Mouse (Mus musculus) hindbrain, embryonic 13.5 days (tissue): ENCODE measurements around the gene Rilpl1. TPM values are rescaled to one million over a fixed set of nuclear protein-coding genes. Genes with fewer than 3 reads are reported as not detected.

Experiments
- ATAC-seq: fragments of 200-750 bp; cut with Nextera tagmentation; 2 replicates; pipeline ENCODE4 v1.8.0; 2017; ENCODE audit warnings: moderate TSS enrichment; ENCODE audit not compliant: low FRiP score
- H3K27ac ChIP-seq: fragments of 300-500 bp; sonication (generic); 2 replicates; pipeline ENCODE4 v1.5.1; 2015; ENCODE audit warnings: inconsistent platforms, mild to moderate bottlenecking, moderate library complexity
- H3K27me3 ChIP-seq: fragments of 300-500 bp; sonication (generic); 2 replicates; pipeline ENCODE4 v1.6.1; 2015; ENCODE audit warnings: mild to moderate bottlenecking, inconsistent platforms
- H3K36me3 ChIP-seq: fragments of 300-500 bp; sonication (generic); 2 replicates; pipeline ENCODE4 v1.6.1; 2015; ENCODE audit warnings: mild to moderate bottlenecking, inconsistent platforms
- H3K4me1 ChIP-seq: fragments of 300-500 bp; sonication (generic); replicated peaks from 2 replicates; pipeline ENCODE4 v1.6.1; 2015; ENCODE audit warnings: inconsistent platforms
- H3K4me2 ChIP-seq: fragments of 300-500 bp; sonication (generic); 2 replicates; pipeline ENCODE4 v1.6.1; 2015; ENCODE audit warnings: inconsistent platforms, mild to moderate bottlenecking, moderate library complexity
- H3K4me3 ChIP-seq: fragments of 300-500 bp; sonication (generic); 2 replicates; pipeline ENCODE4 v1.5.1; 2015; ENCODE audit warnings: mild to moderate bottlenecking, inconsistent platforms
- H3K9ac ChIP-seq: fragments of 300-500 bp; sonication (generic); 2 replicates; pipeline ENCODE4 v1.6.1; 2015; ENCODE audit warnings: mild to moderate bottlenecking, inconsistent platforms
- H3K9me3 ChIP-seq: fragments of 300-500 bp; sonication (generic); 2 replicates; pipeline ENCODE4 v1.6.1; 2016; ENCODE audit warnings: inconsistent platforms
- WGBS: fragments of 180-500 bp; shearing (Covaris S2); methylation state at CpG from one replicate; pipeline ENCODE4 v1.1.7; 2015; 5-methylcytosine and 5-hydroxymethylcytosine counted together
- polyA plus RNA-seq: library from polyadenylated mRNA; unstranded; fragments of >200 nt; fragmentation: Nextera tagmentation; extraction: Ambion mirVana; gene quantifications from 2 replicates; pipeline ENCODE4 v1.2.1, GENCODE M21; 2015

Gene Rilpl1
- polyA plus RNA-seq, 1 experiment from 2014 or later = 12.1 TPM

DNA sequence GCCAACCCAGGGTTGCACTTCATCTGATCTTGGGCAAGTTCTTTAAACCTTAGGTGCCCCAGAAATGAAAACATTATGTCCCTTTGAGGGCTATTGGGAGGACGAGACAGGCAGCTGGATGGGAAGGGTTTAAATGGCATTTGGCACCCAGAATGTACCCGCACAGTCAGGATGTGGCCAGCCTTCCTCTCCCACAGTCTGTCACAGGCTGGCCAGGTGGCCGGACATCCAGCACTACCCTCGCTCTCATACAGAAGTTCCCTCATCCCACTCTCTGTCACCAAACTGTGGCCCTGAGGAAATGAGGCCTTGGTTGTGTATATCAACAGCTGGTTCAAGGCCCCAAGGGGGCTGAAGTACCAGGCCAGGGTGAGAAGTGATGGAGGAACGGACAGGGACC is 6.2 kb downstream of the Rilpl1 start:
- Histone ChIP-seq H3K9me3 (no peaks in the 10 kb centered on the region), H3K4me3 (no peak overlapping the region), H3K36me3 (peaks cover 6% of the 10 kb centered on the region), H3K4me2 (no peak overlapping the region), H3K4me1 (peaks cover 20% of the 10 kb centered on the region), H3K27ac (no peak overlapping the region), H3K9ac (no peak overlapping the region), H3K27me3 (no peaks in the 10 kb centered on the region)
- ATAC-seq = no peak
- 95% methylated on average over 5 of the region's 5 CpGs for WGBS

DNA sequence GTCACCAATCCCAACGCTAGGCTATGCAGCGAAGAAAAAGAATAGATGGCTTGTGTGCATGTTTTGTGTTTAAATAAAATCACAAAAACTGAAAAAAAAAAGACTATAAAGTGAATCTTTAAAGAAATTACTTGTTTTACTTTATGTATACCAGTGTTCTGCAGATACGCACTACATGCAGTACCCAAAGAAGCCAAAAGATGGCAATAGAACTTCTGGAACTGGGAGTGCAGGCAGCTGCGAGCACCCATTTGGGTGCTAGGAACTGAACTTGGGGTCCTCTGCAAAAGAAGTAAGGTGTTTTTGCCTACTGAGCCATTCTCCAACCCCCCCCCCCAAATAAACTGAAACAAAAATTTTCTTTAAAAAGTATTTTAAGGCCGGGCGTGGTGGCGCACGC is 8.2 kb downstream of the Rilpl1 start:
- no peak for ATAC-seq
- peaks cover 6% of the 10 kb centered on the region for H3K36me3 ChIP-seq
- no peak overlapping the region for H3K27ac ChIP-seq
- no peak overlapping the region for H3K4me2 ChIP-seq
- H3K4me1 ChIP-seq = peaks cover 8% of the 10 kb centered on the region
- H3K27me3 ChIP-seq = no peaks in the 10 kb centered on the region
- H3K4me3 ChIP-seq = no peak overlapping the region
- WGBS = 96% methylated on average over 8 of the region's 8 CpGs
- H3K9ac ChIP-seq = no peak overlapping the region
- H3K9me3 ChIP-seq = no peaks in the 10 kb centered on the region

DNA sequence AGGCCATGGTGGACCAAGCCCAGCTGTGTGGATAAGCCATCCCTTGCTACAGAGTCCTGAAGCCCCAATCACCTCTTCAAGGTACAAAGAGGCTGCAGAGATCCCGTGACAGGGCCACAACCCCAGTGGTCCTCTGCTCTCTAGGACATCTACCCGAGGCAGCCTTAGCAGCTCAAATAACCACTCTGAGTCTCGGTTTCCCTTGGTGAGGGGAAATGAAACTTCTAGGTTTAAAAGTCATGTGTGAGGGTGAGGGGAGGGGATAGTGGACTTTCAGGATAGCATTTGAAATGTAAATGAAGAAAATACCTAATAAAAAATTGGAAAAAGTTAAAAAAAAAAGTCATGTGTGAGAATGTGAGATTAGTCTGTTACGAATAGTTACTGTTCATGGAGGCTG is 9.6 kb downstream of the Rilpl1 start:
- Histone ChIP-seq H3K4me3 (no peak overlapping the region), H3K36me3 (peaks cover 6% of the 10 kb centered on the region), H3K4me1 (peaks cover 7% of the 10 kb centered on the region), H3K4me2 (no peak overlapping the region), H3K27ac (no peak overlapping the region), H3K9me3 (no peaks in the 10 kb centered on the region), H3K27me3 (no peaks in the 10 kb centered on the region), H3K9ac (no peak overlapping the region)
- no peak for ATAC-seq
- 89% methylated on average over 4 of the region's 4 CpGs for WGBS

DNA sequence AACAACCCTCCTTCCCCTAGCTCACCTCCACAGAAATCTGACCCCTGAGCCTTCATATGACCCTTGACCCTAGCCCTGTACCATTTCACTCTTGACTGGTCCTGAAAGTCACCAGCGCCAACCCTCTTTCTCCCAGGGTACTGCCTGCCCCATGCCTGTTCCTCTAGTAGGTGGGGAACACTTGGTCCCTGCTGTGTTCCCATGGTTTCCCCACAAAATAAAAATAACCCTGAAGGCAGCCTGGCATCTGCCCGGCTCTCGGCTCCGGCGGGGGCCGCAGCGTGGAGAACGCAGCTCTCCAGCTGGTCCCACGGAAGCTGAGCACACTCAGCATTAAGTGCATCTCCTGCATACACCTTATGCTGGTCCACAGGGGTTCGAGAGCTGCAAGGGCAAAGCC is 12.5 kb downstream of the Rilpl1 start:
- Histone ChIP-seq H3K9ac (no peak overlapping the region), H3K27me3 (no peaks in the 10 kb centered on the region), H3K27ac (no peak overlapping the region), H3K9me3 (no peaks in the 10 kb centered on the region), H3K4me2 (no peak overlapping the region), H3K36me3 (peaks cover 15% of the 10 kb centered on the region), H3K4me1 (peaks cover 7% of the 10 kb centered on the region), H3K4me3 (no peak overlapping the region)
- 42% methylated on average over 10 of the region's 10 CpGs for WGBS
- ATAC-seq = no peak

DNA sequence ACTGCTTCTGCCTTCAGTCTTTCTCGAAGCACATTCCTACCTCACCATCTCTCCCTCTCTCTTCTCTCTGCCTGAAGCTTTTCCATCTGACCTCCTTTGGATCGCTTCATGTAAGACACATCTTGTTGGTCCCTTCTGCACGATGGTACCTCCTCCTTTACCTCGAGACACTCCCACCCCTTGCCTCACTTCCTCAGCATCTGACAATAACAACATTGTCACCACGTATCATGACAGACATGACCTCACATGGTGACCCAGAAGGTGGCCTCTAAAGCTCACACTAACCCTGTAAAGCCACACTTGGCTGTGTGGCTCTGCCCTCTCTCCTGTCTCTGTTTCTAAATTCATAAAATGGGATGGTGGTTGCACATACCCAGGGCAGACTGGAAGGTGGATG is 15.4 kb downstream of the Rilpl1 start:
- Histone ChIP-seq H3K4me3 (no peak overlapping the region), H3K27ac (no peak overlapping the region), H3K9me3 (no peaks in the 10 kb centered on the region), H3K4me2 (no peak overlapping the region), H3K27me3 (no peaks in the 10 kb centered on the region), H3K4me1 (peaks cover 7% of the 10 kb centered on the region), H3K36me3 (peaks cover 18% of the 10 kb centered on the region), H3K9ac (no peak overlapping the region)
- no peak for ATAC-seq
- 86% methylated on average over 5 of the region's 5 CpGs for WGBS

DNA sequence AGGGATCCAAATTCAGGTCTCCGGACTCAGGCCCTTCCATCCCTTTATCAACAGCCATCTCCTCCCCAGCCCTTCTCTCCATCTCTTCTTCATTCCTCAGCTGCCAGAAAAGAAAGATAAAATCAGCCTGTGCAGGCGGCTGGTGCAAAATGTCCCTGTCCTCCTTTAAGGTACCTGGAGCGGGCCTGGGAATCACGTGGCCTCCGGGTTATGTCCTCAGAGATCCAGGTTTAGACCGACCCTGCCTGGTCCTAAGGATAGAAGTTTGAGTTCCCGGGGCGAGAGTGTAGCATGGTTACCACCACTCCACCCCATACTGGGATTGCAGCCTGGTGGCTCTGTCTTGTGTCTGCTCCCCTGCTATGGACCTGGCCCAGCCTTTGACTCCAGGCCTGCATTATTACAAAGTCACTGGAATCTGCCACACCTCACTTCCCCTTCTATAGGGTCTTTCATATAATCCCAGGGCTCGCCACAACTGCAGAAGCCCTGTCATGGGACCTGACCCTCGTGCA is 20.6 kb downstream of the Rilpl1 start:
- no peak overlapping the region for H3K4me3 ChIP-seq
- no peak for ATAC-seq
- no peaks in the 10 kb centered on the region for H3K27me3 ChIP-seq
- no peak overlapping the region for H3K9ac ChIP-seq
- H3K4me2 ChIP-seq = no peak overlapping the region
- H3K36me3 ChIP-seq = peaks cover 22% of the 10 kb centered on the region
- WGBS = 90% methylated on average over 10 of the region's 10 CpGs
- no peaks in the 10 kb centered on the region for H3K9me3 ChIP-seq
- H3K27ac ChIP-seq = no peak overlapping the region
- H3K4me1 ChIP-seq = peaks cover 7% of the 10 kb centered on the region; the same call in 1 of the 2 replicates

DNA sequence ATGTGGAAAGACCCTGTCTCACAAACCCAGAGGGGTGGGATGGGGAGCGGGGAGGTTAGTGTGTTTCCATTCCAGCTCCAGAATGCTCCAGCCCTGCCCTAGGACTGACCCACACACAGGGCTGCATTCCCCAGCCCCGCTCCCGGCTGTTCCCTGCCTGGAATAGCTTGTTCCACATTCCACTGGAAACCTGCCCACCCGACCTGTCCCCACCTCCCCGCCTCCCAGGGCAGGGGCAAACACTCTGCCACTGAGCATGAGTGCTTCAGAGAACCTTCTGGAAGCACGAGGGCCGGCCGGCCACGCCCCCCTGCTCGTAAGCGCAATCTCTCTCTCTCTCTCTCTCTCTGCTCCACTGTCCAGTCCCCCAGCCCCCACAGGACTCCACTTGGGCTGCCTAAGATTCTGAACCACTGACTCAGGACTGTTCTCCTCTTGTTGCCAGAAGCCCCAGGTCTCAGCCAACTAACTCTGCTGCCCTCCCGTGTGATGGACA is 21.4 kb downstream of the Rilpl1 start:
- Histone ChIP-seq H3K4me1 (peaks cover 7% of the 10 kb centered on the region; the same call in 1 of the 2 replicates), H3K4me2 (no peak overlapping the region), H3K27me3 (no peaks in the 10 kb centered on the region), H3K9ac (no peak overlapping the region), H3K9me3 (no peaks in the 10 kb centered on the region), H3K4me3 (no peak overlapping the region), H3K27ac (no peak overlapping the region), H3K36me3 (peaks cover 25% of the 10 kb centered on the region)
- ATAC-seq = no peak
- 79% methylated on average over 12 of the region's 12 CpGs for WGBS

DNA sequence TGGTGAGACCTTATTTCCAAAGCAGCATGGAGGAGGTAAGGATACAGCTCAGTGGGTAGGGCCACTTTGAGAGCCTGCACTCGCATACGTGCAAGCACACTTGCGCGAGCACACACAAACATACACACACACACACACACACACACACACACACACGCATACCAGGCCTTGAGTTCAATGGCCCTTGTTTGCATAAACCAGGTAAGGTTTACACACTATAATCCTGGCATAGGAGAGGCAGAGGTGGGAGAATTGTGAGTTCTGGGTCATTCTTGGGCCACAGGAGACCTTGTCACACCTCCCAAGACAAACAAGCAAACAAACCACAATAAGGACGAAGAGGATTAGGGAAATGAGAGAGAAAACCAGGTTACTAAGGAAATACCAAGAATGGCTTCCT is 22.0 kb downstream of the Rilpl1 start:
- no peak for ATAC-seq
- Histone ChIP-seq H3K9me3 (no peaks in the 10 kb centered on the region), H3K27me3 (no peaks in the 10 kb centered on the region), H3K4me2 (no peak overlapping the region), H3K4me1 (peaks cover 7% of the 10 kb centered on the region; the same call in 1 of the 2 replicates), H3K36me3 (peaks cover 23% of the 10 kb centered on the region), H3K4me3 (no peak overlapping the region), H3K9ac (no peak overlapping the region), H3K27ac (no peak overlapping the region)
- 90% methylated on average over 6 of the region's 6 CpGs for WGBS

DNA sequence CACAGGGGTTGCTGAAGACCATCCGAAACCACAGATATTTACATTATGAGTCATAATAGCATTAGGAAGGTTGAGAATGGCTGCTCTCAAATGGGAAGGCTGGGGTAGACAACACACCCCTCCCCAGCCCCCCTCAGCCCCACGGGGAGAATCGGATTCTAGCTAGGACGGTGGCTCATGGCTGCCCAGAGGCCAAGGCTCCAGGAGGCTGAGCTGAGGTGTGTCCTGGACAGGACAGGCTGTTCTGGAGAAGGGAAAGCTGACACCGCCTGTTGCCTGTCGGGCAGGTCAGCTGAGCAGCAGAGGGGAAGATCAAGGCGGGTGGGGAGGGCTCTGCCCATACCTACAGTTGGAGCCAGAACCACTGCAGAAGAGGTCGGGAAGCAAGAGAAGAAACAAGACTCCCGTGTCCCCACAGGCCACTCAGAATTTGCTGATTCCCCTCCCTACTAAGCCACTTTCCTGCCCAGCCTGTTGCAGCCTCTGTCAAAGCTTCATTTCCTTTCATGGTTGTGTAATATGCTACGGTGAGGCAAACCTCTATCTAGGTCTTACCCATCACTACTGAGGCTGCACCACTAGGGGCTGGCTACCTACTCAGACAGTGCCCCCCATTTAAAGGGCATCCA is 24.3 kb downstream of the Rilpl1 start:
- Histone ChIP-seq H3K9ac (no peak overlapping the region), H3K4me1 (peaks cover 7% of the 10 kb centered on the region; the same call in 1 of the 2 replicates), H3K4me3 (no peak overlapping the region), H3K27me3 (no peaks in the 10 kb centered on the region), H3K36me3 (peaks cover 22% of the 10 kb centered on the region), H3K4me2 (no peak overlapping the region), H3K9me3 (no peaks in the 10 kb centered on the region), H3K27ac (no peak overlapping the region)
- 80% methylated on average over 10 of the region's 10 CpGs for WGBS
- ATAC-seq = no peak

DNA sequence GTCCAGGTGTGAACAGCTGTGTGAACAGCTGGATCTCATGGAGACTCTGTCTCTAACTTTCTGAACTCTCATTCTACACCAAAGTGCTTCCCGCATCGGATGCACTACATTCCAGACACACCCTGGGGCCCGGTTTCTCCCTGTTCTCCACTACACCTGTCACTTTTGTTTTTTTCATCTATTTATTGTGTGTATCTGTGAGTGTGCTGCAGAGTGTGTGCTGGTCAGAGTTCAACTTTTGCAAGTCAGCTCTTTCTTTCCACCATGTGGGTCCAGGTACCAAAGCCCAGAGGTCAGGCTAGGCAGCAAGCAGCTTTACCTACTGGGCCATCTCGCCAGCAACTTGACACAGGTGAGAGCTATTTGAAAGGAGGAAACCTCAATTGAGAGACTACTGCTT is 26.0 kb downstream of the Rilpl1 start:
- Histone ChIP-seq H3K9ac (no peak overlapping the region), H3K4me3 (no peak overlapping the region), H3K4me2 (no peak overlapping the region), H3K36me3 (peaks cover 32% of the 10 kb centered on the region), H3K4me1 (peaks cover 7% of the 10 kb centered on the region; the same call in 1 of the 2 replicates), H3K9me3 (no peaks in the 10 kb centered on the region), H3K27ac (no peak overlapping the region), H3K27me3 (no peaks in the 10 kb centered on the region)
- WGBS = 95% methylated on average over 4 of the region's 4 CpGs
- ATAC-seq = no peak

DNA sequence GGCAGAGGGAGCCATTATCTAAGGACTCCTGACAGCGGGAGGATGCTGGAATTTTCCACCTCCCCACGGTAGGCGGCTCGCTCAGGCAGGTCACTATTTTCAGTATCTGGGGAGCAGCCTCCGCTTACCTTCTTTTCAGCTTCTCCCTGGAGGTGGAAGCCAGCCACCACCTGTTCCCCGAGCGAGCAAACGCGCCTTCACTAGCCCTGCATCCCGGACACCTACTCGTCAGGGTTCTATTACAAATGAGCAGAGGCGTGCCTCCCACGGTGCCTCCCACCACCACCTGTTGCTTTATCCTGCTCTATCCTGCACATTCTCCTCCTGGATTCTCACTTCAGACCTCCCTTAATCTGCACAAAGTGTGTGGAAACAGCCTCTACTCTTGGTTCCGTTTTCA is 27.4 kb downstream of the Rilpl1 start:
- Histone ChIP-seq H3K27ac (no peak overlapping the region), H3K9me3 (no peaks in the 10 kb centered on the region), H3K4me2 (no peak overlapping the region), H3K36me3 (peaks cover 32% of the 10 kb centered on the region), H3K9ac (no peak overlapping the region), H3K4me3 (no peak overlapping the region), H3K4me1 (peaks cover 11% of the 10 kb centered on the region; the same call in 1 of the 2 replicates), H3K27me3 (no peaks in the 10 kb centered on the region)
- no peak for ATAC-seq
- 70% methylated on average over 14 of the region's 14 CpGs for WGBS

DNA sequence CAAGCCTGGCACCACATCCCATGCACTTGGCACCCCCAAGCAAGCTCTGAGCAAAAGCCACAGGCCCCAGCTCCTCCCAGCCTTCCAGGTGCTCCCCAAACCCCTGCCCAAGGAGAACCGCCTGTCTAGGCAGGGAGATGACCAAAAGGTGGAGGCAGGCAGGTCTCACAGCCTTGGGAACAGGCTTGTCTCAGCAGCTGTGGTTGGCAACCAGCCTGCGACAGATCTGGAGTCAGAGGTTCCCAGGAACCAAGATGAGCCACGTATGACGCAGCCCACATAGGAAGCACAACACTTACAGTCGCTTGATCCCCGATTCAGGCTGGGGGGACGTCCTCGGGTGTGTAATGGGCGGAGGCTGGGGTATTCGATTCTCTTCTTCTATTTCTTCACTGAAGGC is 29.6 kb downstream of the Rilpl1 start:
- H3K9me3 ChIP-seq = no peaks in the 10 kb centered on the region
- no peak overlapping the region for H3K9ac ChIP-seq
- no peak overlapping the region for H3K4me3 ChIP-seq
- H3K27me3 ChIP-seq = no peaks in the 10 kb centered on the region
- H3K27ac ChIP-seq = no peak overlapping the region
- WGBS = 93% methylated on average over 10 of the region's 10 CpGs
- ATAC-seq = no peak
- H3K36me3 ChIP-seq = peaks cover 39% of the 10 kb centered on the region
- H3K4me1 ChIP-seq = 0 out of 2 replicates have a peak, but pooled peaks cover 4% of the 10 kb centered on the region
- H3K4me2 ChIP-seq = no peak overlapping the region

DNA sequence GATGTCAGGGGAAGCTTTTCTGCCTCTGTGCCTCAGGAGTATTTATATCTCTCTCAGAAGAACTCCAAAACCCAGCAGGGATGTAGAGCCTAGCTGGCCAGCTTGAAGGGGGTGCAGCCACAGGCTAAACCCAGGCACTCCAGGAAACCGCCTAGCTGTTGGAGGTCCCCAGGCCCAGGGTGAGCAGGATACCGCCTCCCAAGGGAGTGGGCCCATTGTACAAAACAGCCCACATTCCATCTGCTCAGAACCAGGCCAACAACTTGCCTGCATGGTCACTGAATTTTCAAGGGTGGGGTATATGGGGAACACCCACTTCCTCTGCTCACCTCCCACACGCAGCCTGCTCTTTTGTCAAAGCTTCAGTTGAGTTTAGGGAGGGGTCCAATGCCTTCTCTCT is 30.6 kb downstream of the Rilpl1 start:
- Histone ChIP-seq H3K4me2 (no peak overlapping the region), H3K27me3 (no peaks in the 10 kb centered on the region), H3K9me3 (no peaks in the 10 kb centered on the region), H3K36me3 (peaks cover 43% of the 10 kb centered on the region), H3K9ac (no peak overlapping the region), H3K4me3 (no peak overlapping the region), H3K4me1 (peaks cover 11% of the 10 kb centered on the region), H3K27ac (no peak overlapping the region)
- no peak for ATAC-seq
- WGBS = 91% methylated on average over 3 of the region's 3 CpGs
